In genomic region chr11:31417071-31417470, GRCm38 (mm10) we compare ENCODE assay signal across 26 mouse cellular contexts. TPM values are rescaled to one million over a fixed set of nuclear protein-coding genes. Genes with fewer than 3 reads are reported as not detected.
DNase-seq lines count a peak whose midpoint lies in the region; ATAC-seq lines count a peak whose summit lies in the region.
"Had no signal": no experiment of that assay in that cellular context is flagged by ENCODE, and none has a peak within 500 bp of the region (broad histone marks: within the 10 kb centered on the region; RNA-seq: fewer than 3 reads in every experiment).

No protein-coding gene starts in this region.

- no peaks in the 10 kb centered on the region for H3K27me3 ChIP-seq in hindbrain, embryonic 12.5 days
- H3K27me3 ChIP-seq: CH12.LX; embryonic facial prominence, embryonic 13.5 days; embryonic facial prominence, embryonic 15.5 days; forebrain, embryonic 12.5 days had no signal

- H3K4me3 ChIP-seq in hindbrain, embryonic 12.5 days, result no peak overlapping the region
- H3K4me3 ChIP-seq: embryonic facial prominence, embryonic 13.5 days; embryonic facial prominence, embryonic 15.5 days; erythroblast, embryonic 14.5 days; forebrain, embryonic 10.5 days; forebrain, embryonic 12.5 days had no signal

- no peak overlapping the region for H3K4me2 ChIP-seq in hindbrain, embryonic 12.5 days (replicated peaks)
- H3K4me2 ChIP-seq: embryonic facial prominence, embryonic 13.5 days; embryonic facial prominence, embryonic 15.5 days; forebrain, embryonic 12.5 days had no signal

- H3K27ac ChIP-seq in hindbrain, embryonic 12.5 days, result no peak overlapping the region
- H3K27ac ChIP-seq: embryonic facial prominence, embryonic 13.5 days; embryonic facial prominence, embryonic 15.5 days; forebrain, embryonic 10.5 days; forebrain, embryonic 12.5 days had no signal

- no peak overlapping the region for H3K9ac ChIP-seq in hindbrain, embryonic 12.5 days
- H3K9ac ChIP-seq: embryonic facial prominence, embryonic 13.5 days; embryonic facial prominence, embryonic 15.5 days; forebrain, embryonic 12.5 days had no signal

- ATAC-seq in hindbrain, embryonic 12.5 days (ENCODE audit: low FRiP score), result no peak
- ATAC-seq: CD4-positive, CD25-positive, alpha-beta regulatory T cell, adult 4 months; forebrain, embryonic 14.5 days; forebrain, embryonic 16.5 days had no signal

- H3K4me1 ChIP-seq in hindbrain, embryonic 12.5 days, result no peaks in the 10 kb centered on the region
- H3K4me1 ChIP-seq: embryonic facial prominence, embryonic 13.5 days; embryonic facial prominence, embryonic 15.5 days; forebrain, embryonic 10.5 days; forebrain, embryonic 12.5 days had no signal

- H3K9me3 ChIP-seq in hindbrain, embryonic 12.5 days (replicated peaks), result no peaks in the 10 kb centered on the region
- H3K9me3 ChIP-seq: embryonic facial prominence, embryonic 13.5 days; embryonic facial prominence, embryonic 15.5 days; forebrain, embryonic 10.5 days; forebrain, embryonic 12.5 days; G1E had no signal

- 85% methylated on average over 5 of the region's 5 CpGs for WGBS in hindbrain, embryonic 12.5 days

- no peaks in the 10 kb centered on the region for H3K36me3 ChIP-seq in hindbrain, embryonic 12.5 days
- H3K36me3 ChIP-seq: embryonic facial prominence, embryonic 13.5 days; embryonic facial prominence, embryonic 15.5 days; forebrain, embryonic 10.5 days; forebrain, embryonic 12.5 days; G1E had no signal

- DNase-seq in heart, adult 11 months, result peak; percentile 9
- no peak for DNase-seq in heart, adult 8-10 months (ENCODE audit: low spot score)
- DNase-seq in 3134 (ENCODE audit: extremely low read depth, insufficient read length, low spot score) (peak; percentile 34), NIH3T3 (ENCODE audit: low read depth) (peak; percentile 46)
- no peak for DNase-seq in cerebellum, postnatal 14 days
- DNase-seq: adrenal gland, adult 8-10 months; adrenal gland, postnatal 14 days; adrenal gland, postnatal 36 days; B cell, adult 2 months; cerebellum, adult 11-12 months; cerebellum, adult 2 months; cerebellum, adult 9-10 months; cerebellum, postnatal 10 days; cerebellum, postnatal 36 days; embryo, embryonic 11 days had no signal

RNA-seq across cellular contexts. Expression of gene Stc2, which starts 47.2 kb away (rescaled TPM):
- total RNA-seq in heart, adult 8-10 months (2022), result 10 to 100 TPM; 11.2 to 23.3 (median 17.7) TPM
- polyA plus RNA-seq in hindbrain, embryonic 12.5 days (2016; fragmentation: Nextera tagmentation; extraction: Ambion mirVana), result 0.77 and 1.0 TPM in 2 replicates
- total RNA-seq: CH12.LX had no signal
- polyA plus RNA-seq: erythroblast, embryonic 14.5 days; G1E had no signal

Comparison
In these comparisons a context has a peak if more than half of its experiments do, and no peak if none do; other contexts are left out.
1. DNase-seq: peak in heart, adult 11 months (single experiment), 3134 (single experiment) and NIH3T3 (single experiment); none in heart, adult 8-10 months (single experiment) and cerebellum, postnatal 14 days (0 of 2).